Mouse (Mus musculus) gastrocnemius, postnatal 4 days (tissue): Measurements from ENCODE around the gene Plac9a. TPM values are rescaled to one million over a fixed set of nuclear protein-coding genes. Genes with fewer than 3 reads are reported as not detected.

Experiments
- DNase-seq, 2 experiments: peaks; one replicate each; pipeline ENCODE4 v3.0.0; 2021 to 2022; ENCODE audit warnings: low spot score in 2 of 2, mixed read lengths in 2 of 2
- total RNA-seq, 2 experiments: library from RNA; stranded (reverse); gene quantifications; 2 replicates each; pipeline ENCODE4 v1.2.3; 2021

Gene Plac9a
- total RNA-seq, 2 experiments from 2014 or later = 4.3 to 18.1 TPM

DNA sequence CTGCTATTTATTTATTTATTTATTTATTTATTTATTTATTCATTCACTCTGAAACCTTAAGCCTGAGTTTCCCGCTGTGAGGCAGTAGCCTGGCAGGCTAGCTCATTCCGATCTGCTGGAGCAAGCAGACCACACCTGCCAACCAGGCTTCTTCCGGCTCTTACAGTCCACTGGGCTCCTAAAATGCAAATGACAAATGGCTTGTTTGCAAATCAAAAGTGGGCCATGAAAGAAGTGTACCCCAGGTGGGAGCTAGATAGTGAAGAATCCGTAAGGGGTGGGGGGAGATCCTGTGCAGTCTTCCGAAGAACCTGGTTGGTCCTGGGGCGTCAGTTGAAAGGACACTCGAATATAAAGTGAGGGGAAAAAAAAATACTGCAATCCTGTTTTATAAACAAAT is 61.9 kb downstream of the Plac9a start:
- no peak for DNase-seq

DNA sequence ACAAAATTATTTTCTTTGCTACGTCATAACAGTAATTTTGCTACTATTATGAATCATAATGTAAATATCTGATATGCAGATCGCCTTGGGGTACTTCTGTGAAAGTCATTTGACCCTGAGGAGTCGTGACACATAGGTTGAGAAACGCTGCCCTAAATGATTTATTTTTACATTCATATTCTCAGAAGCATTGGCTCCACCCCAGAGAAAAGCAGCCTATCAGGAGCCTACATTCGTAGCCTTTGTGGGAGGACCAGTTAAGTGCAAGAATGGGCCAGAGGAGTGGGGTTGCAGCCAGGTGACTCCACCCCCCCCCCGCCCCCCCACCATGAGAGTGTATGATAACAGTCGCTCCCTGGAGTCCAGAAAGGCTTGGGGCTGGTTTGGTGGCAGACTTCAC is 63.1 kb downstream of the Plac9a start:
- no peak for DNase-seq

DNA sequence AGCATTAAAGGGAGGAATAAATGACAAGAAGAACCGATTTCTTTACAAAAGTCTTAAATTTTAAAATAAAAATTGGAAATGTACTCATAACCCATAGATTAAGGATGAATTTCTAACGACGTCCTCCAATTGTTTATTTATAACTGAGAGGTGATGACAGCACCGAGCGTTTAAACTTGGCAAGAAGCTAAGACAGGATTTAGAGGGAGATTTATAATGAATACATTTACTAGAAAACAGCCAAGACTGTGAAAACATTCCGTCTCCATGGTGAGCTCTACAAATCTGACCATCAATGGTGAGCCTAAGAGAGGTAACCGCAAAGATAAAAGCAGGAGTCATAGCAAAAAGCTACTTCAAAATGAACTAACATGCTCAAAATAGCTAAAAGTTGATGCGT is 64.5 kb downstream of the Plac9a start:
- DNase-seq = no peak

Other genes with a start within 250 kb of the Plac9a start
- gene Ppif, start 208.9 kb downstream of the Plac9a start, total RNA-seq = 10 to 100 TPM; 27.0 to 31.5 TPM
- gene Zcchc24, start 134.1 kb downstream of the Plac9a start, total RNA-seq = 10 to 100 TPM; 90.0 to 97.4 TPM
- 100 to 1,000 TPM; 111 to 124 TPM for gene Anxa11, start 60.9 kb downstream of the Plac9a start, total RNA-seq
- gene Tmem254a, start 24.6 kb upstream of the Plac9a start, total RNA-seq = 1 to 10 TPM; 5.3 to 5.4 TPM
- gene Cphx1, start 35.2 kb upstream of the Plac9a start, total RNA-seq = not detected
- gene Duxbl1, start 75.5 kb upstream of the Plac9a start, total RNA-seq = 1 to 10 TPM; 1.5 to 2.4 TPM
- gene Gm9780, start 139.6 kb upstream of the Plac9a start, total RNA-seq = 10 to 100 TPM; 40.6 to 46.5 TPM
- gene Tmem254c, start 164.3 kb upstream of the Plac9a start, total RNA-seq = 10 to 100 TPM; 36.8 to 38.9 TPM
- gene Cphx2, start 178.4 kb upstream of the Plac9a start, total RNA-seq = not detected
- not detected for gene Cphx3, start 179.2 kb upstream of the Plac9a start, total RNA-seq
- gene Duxbl2, start 215.2 kb upstream of the Plac9a start, total RNA-seq = 1 to 10 TPM in 1 of 2 experiments, under 1 TPM in 1; 0.98 to 1.5 TPM